Mouse (Mus musculus) liver, postnatal 0 days (tissue): Measurements from ENCODE around the gene Atp7b.

Experiments
- CTCF ChIP-seq: sonication (generic); IDR thresholded peaks from 2 replicates; pipeline ENCODE4 v1.5.1; 2016; ENCODE audit warnings: antibody characterized with exemption, low read depth
- EP300 ChIP-seq: IDR thresholded peaks from 2 replicates; pipeline ENCODE4 v1.6.1; 2016; ENCODE audit warnings: antibody characterized with exemption, low read depth, mild to moderate bottlenecking

- TF ChIP-seq CTCF (no peak), EP300 (no peak)
Measured at GRCm38 (mm10) chr8:22043706-22044105, 16.4 kb downstream of the Atp7b start.
